Mouse (Mus musculus) heart, embryonic 12.5 days (tissue): ENCODE data around the gene A930009A15Rik. TPM values are rescaled to one million over a fixed set of nuclear protein-coding genes. Genes with fewer than 3 reads are reported as not detected.

ENCODE experiments used
- ATAC-seq: fragments of 200-750 bp; cut with Nextera tagmentation; 2 replicates; pipeline ENCODE4 v1.8.0; 2017; ENCODE audit warnings: moderate TSS enrichment, moderate library complexity; ENCODE audit not compliant: insufficient number of reproducible peaks, low FRiP score
- H3K27ac ChIP-seq: fragments of 300-500 bp; sonication (generic); 2 replicates; pipeline ENCODE4 v1.5.1; 2016; ENCODE audit warnings: mild to moderate bottlenecking, moderate library complexity; ENCODE audit not compliant: poor library complexity, severe bottlenecking
- H3K27me3 ChIP-seq: fragments of 300-500 bp; sonication (generic); replicated peaks from 2 replicates; pipeline ENCODE4 v1.6.1; 2016; ENCODE audit warnings: mild to moderate bottlenecking, moderate library complexity
- H3K36me3 ChIP-seq: fragments of 300-500 bp; sonication (generic); 2 replicates; pipeline ENCODE4 v1.6.1; 2016; ENCODE audit warnings: mild to moderate bottlenecking, moderate library complexity
- H3K4me1 ChIP-seq: fragments of 300-500 bp; sonication (generic); replicated peaks from 2 replicates; pipeline ENCODE4 v1.6.1; 2016; ENCODE audit warnings: mild to moderate bottlenecking
- H3K4me2 ChIP-seq: fragments of 300-500 bp; sonication (generic); 2 replicates; pipeline ENCODE4 v1.6.1; 2016; ENCODE audit warnings: mild to moderate bottlenecking, moderate library complexity
- H3K4me3 ChIP-seq: fragments of 300-500 bp; sonication (generic); 2 replicates; pipeline ENCODE4 v1.5.1; 2016; ENCODE audit warnings: mild to moderate bottlenecking
- H3K9ac ChIP-seq: fragments of 300-500 bp; sonication (generic); 2 replicates; pipeline ENCODE4 v1.6.1; 2016; ENCODE audit warnings: mild to moderate bottlenecking, moderate library complexity
- H3K9me3 ChIP-seq: fragments of 300-500 bp; sonication (generic); replicated peaks from 2 replicates; pipeline ENCODE4 v1.6.1; 2016; ENCODE audit warnings: mild to moderate bottlenecking, moderate library complexity
- WGBS: fragments of 180-500 bp; shearing (Covaris S2); methylation state at CpG from one replicate; pipeline ENCODE4 v1.1.7; 2016; 5-methylcytosine and 5-hydroxymethylcytosine counted together
- polyA plus RNA-seq: library from polyadenylated mRNA; unstranded; fragments of >200 nt; fragmentation: Nextera tagmentation; extraction: Ambion mirVana; gene quantifications from 2 replicates; pipeline ENCODE4 v1.2.1, GENCODE M21; 2016

Gene A930009A15Rik
- polyA plus RNA-seq, 1 experiment from 2014 or later = not detected

- Histone ChIP-seq H3K9ac (no peak overlapping the region), H3K27ac (no peak overlapping the region), H3K36me3 (no peaks in the 10 kb centered on the region), H3K4me3 (peak overlapping the region; percentile 29), H3K9me3 (no peaks in the 10 kb centered on the region), H3K27me3 (no peaks in the 10 kb centered on the region), H3K4me1 (peaks cover 8% of the 10 kb centered on the region), H3K4me2 (peak overlapping the region; percentile 67)
- WGBS = 10% methylated on average over 13 of the region's 15 CpGs
- ATAC-seq = no peak
Measured at GRCm38 (mm10) chr10:115617456-115618287, 47.9 kb downstream of the A930009A15Rik start.

- Histone ChIP-seq H3K27ac (no peak overlapping the region), H3K4me2 (peak overlapping the region; percentile 67), H3K9ac (no peak overlapping the region), H3K4me3 (peak overlapping the region; percentile 29), H3K9me3 (no peaks in the 10 kb centered on the region), H3K36me3 (no peaks in the 10 kb centered on the region), H3K27me3 (no peaks in the 10 kb centered on the region), H3K4me1 (peaks cover 8% of the 10 kb centered on the region)
- 22% methylated on average over 15 of the region's 15 CpGs for WGBS
- no peak for ATAC-seq
Measured at GRCm38 (mm10) chr10:115618288-115618856, 48.6 kb downstream of the A930009A15Rik start.

GRCm38 (mm10) chr10:115623481-115623880 lies 53.7 kb downstream of the A930009A15Rik start:
- H3K4me3 ChIP-seq = no peak overlapping the region
- WGBS = 77% methylated on average over 7 of the region's 7 CpGs
- H3K27me3 ChIP-seq = no peaks in the 10 kb centered on the region
- H3K36me3 ChIP-seq = no peaks in the 10 kb centered on the region
- H3K9me3 ChIP-seq = no peaks in the 10 kb centered on the region
- H3K4me2 ChIP-seq = no peak overlapping the region
- no peak overlapping the region for H3K27ac ChIP-seq
- H3K9ac ChIP-seq = no peak overlapping the region
- ATAC-seq = no peak
- H3K4me1 ChIP-seq = 0 out of 2 replicates have a peak, but pooled peaks cover 3% of the 10 kb centered on the region

- Histone ChIP-seq H3K27ac (no peak overlapping the region), H3K4me3 (no peak overlapping the region), H3K9ac (no peak overlapping the region), H3K9me3 (no peaks in the 10 kb centered on the region), H3K27me3 (no peaks in the 10 kb centered on the region), H3K36me3 (no peaks in the 10 kb centered on the region), H3K4me2 (no peak overlapping the region), H3K4me1 (0 out of 2 replicates have a peak, but pooled peaks cover 3% of the 10 kb centered on the region)
- 66% methylated on average over 15 of the region's 15 CpGs for WGBS
- ATAC-seq = no peak
Measured at GRCm38 (mm10) chr10:115623956-115624671, 54.3 kb downstream of the A930009A15Rik start.

GRCm38 (mm10) chr10:115624957-115625356 lies 55.2 kb downstream of the A930009A15Rik start:
- ATAC-seq = no peak
- WGBS = 79% methylated on average over 2 of the region's 2 CpGs
- Histone ChIP-seq H3K4me2 (no peak overlapping the region), H3K4me1 (0 out of 2 replicates have a peak, but pooled peaks cover 3% of the 10 kb centered on the region), H3K4me3 (no peak overlapping the region), H3K27me3 (no peaks in the 10 kb centered on the region), H3K9ac (no peak overlapping the region), H3K9me3 (no peaks in the 10 kb centered on the region), H3K36me3 (no peaks in the 10 kb centered on the region), H3K27ac (no peak overlapping the region)

GRCm38 (mm10) chr10:115626678-115627077 lies 56.9 kb downstream of the A930009A15Rik start:
- Histone ChIP-seq H3K27me3 (no peaks in the 10 kb centered on the region), H3K4me1 (0 out of 2 replicates have a peak, but pooled peaks cover 3% of the 10 kb centered on the region), H3K4me2 (no peak overlapping the region), H3K36me3 (no peaks in the 10 kb centered on the region), H3K4me3 (no peak overlapping the region), H3K9ac (no peak overlapping the region), H3K27ac (no peak overlapping the region), H3K9me3 (no peaks in the 10 kb centered on the region)
- WGBS = 76% methylated on average over 6 of the region's 6 CpGs
- no peak for ATAC-seq

Other genes with a start within 250 kb of the A930009A15Rik start
- gene Tmem19, start 207.5 kb upstream of the A930009A15Rik start, polyA plus RNA-seq = 22.9 and 24.1 TPM in 2 replicates
- gene Thap2, start 185.5 kb upstream of the A930009A15Rik start, polyA plus RNA-seq = 16.2 and 18.2 TPM in 2 replicates
- gene Zfc3h1, start 185.0 kb upstream of the A930009A15Rik start, polyA plus RNA-seq = 18.8 and 19.5 TPM in 2 replicates
- 0.59 and 0.65 TPM in 2 replicates for gene Lgr5, start 17.8 kb downstream of the A930009A15Rik start, polyA plus RNA-seq
- 2.1 and 3.1 TPM in 2 replicates for gene Tspan8, start 246.8 kb downstream of the A930009A15Rik start, polyA plus RNA-seq